Mouse (Mus musculus) G1E-ER4 (cell line): ENCODE data around the gene Adgrg7. TPM values are rescaled to one million over a fixed set of nuclear protein-coding genes. Genes with fewer than 3 reads are reported as not detected.

Source experiments
- GATA1 ChIP-seq: IDR thresholded peaks from one replicate; pipeline ENCODE4 v1.8.0; 2012; ENCODE audit warnings: low read length, inconsistent platforms
- polyA plus RNA-seq: library from polyadenylated mRNA; stranded (reverse); fragments of >175 nt; gene quantifications from 2 replicates; pipeline ENCODE4 v1.2.3, GENCODE M21; 2012

The Adgrg7 gene
- polyA plus RNA-seq = not detected in 2 replicates

- TF ChIP-seq GATA1 = no peak
These were observed at the start of gene Adgrg7 for GRCm38 (mm10) chr16:56795481-56796139. Gene Adgrg7, minus strand, starts transcription at chr16:56795855.

- TF ChIP-seq GATA1 = no peak
These were observed 47.3 kb upstream of the Adgrg7 start for GRCm38 (mm10) chr16:56842988-56843387.

- TF ChIP-seq GATA1 = no peak
These were observed 37.7 kb upstream of the Adgrg7 start for GRCm38 (mm10) chr16:56833312-56833711.

GRCm38 (mm10) chr16:56831986-56832385 lies 36.3 kb upstream of the Adgrg7 start:
- TF ChIP-seq GATA1 = no peak

- no peak for TF ChIP-seq GATA1
These were observed 5.9 kb upstream of the Adgrg7 start for GRCm38 (mm10) chr16:56801370-56802109.

- TF ChIP-seq GATA1 = no peak
These were observed 5.3 kb upstream of the Adgrg7 start for GRCm38 (mm10) chr16:56800946-56801345.

- TF ChIP-seq GATA1 = no peak
These were observed 4.8 kb upstream of the Adgrg7 start for GRCm38 (mm10) chr16:56800469-56800868.

GRCm38 (mm10) chr16:56799541-56800029 lies 3.9 kb upstream of the Adgrg7 start:
- no peak for TF ChIP-seq GATA1

GRCm38 (mm10) chr16:56798873-56799272 lies 3.2 kb upstream of the Adgrg7 start:
- no peak for TF ChIP-seq GATA1

- no peak for TF ChIP-seq GATA1
These were observed 1.1 kb downstream of the Adgrg7 start for GRCm38 (mm10) chr16:56794383-56795144.

- no peak for TF ChIP-seq GATA1
These were observed 1.9 kb downstream of the Adgrg7 start for GRCm38 (mm10) chr16:56793778-56794177.

- no peak for TF ChIP-seq GATA1
These were observed 9.7 kb downstream of the Adgrg7 start for GRCm38 (mm10) chr16:56785943-56786342.

GRCm38 (mm10) chr16:56771163-56772105 lies 24.2 kb downstream of the Adgrg7 start:
- no peak for TF ChIP-seq GATA1

GRCm38 (mm10) chr16:56729060-56729459 lies 66.6 kb downstream of the Adgrg7 start:
- no peak for TF ChIP-seq GATA1

- TF ChIP-seq GATA1 = no peak
These were observed 70.7 kb downstream of the Adgrg7 start for GRCm38 (mm10) chr16:56724927-56725326.
